Mouse (Mus musculus) adrenal gland (tissue): ENCODE data around the gene Chpf.

Experiments
- intact Hi-C: fragments of 180-260 bp; cut with DNase I; formaldehyde crosslinking; loops from one replicate; pipeline ENCODE4 v1.15.1; 2025

Chpf gene

GRCm38 (mm10) chr1:75501905-75502304 is 22.8 kb upstream of the Chpf start:
- intact Hi-C loops, result loop anchor here (5.0 kb wide), 1 partner anchor 55 kb away; no protein-coding TSS in a partner anchor

DNA sequence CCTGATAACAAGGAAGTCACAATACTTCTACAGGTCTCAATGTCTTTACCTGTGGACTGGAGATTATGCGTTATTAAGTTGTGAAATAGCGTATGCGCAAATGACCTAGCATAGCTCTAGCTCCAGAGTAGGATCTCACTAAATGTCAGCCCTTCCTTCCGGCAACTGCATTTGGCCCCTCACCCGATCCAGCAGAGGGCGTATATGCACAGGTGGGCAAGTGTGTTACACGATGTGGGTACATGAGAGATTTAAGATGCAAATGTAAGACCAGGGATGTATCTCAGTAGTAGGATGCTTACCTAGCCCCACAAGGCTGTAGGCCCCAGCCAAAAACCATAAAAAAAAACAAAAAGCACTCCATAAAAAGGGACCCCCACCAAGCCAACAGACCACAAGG is 20.3 kb upstream of the Chpf start:
- intact Hi-C loops, result no loop called here

DNA sequence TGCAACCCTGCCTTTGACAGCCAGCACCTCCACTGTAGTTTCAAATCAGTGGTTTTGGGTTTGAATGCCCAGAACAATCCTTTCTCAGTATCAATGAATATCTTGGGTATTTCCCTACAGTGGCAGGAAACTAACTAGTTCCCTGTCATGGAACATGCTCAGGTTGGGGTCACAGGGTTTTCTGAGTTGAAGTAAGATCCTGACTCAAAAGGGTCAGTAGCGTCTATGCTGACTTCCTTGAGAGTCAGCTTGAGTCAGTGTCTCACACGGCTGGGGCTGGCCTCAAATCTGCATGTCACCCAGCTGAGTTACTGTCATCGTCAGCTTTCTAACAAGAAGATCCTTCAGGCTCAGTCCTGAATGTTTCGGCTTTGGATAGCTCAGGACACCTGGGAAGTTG is 19.8 kb upstream of the Chpf start:
- intact Hi-C loops, result no loop called here

- intact Hi-C loops, result no loop called here
Measured at GRCm38 (mm10) chr1:75494878-75495548, 15.9 kb upstream of the Chpf start.

GRCm38 (mm10) chr1:75492579-75493170 is 13.6 kb upstream of the Chpf start:
- intact Hi-C loops, result no loop called here

DNA sequence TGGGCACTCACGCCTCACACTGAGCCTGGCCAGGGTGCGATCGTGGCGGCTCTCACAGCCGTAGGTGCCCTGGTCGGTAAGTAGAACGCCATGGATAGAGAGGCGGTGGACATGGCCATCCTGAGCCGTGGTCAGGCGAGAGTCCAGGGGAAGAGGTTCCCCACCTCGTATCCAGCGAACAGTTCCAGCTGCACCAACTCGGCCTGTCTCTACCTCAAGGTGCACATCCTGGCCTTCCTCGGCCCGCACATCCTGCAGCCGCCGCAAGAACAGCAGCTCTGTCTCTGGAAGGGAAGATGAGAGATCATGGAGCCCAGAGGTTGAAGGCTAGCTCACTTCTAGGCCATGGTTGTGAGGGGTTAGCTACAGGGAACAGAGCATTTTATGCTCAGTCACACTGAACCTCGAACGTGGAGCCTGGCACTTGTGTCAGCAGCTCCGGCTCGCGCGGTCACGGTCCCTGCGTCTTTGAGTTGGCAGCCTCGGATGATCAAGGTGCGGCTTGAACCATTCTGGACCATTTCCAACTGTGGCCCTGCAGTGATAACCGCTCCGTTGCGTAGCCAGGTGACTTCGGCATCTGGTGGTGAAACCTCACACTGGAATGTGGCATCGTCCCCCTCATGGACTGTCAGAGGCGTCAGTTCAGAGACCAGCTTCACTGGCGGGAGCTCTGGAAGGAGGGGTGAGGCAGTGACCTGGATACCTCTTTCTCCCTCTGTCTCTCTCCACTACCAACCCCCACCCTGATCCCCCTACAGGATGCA is 11.9 kb upstream of the Chpf start:
- intact Hi-C loops, result no loop called here

GRCm38 (mm10) chr1:75487405-75488161 is 8.5 kb upstream of the Chpf start:
- intact Hi-C loops, result no loop called here

- intact Hi-C loops, result no loop called here
Measured at GRCm38 (mm10) chr1:75487040-75487404, 7.9 kb upstream of the Chpf start.

GRCm38 (mm10) chr1:75486561-75486960 is 7.5 kb upstream of the Chpf start:
- intact Hi-C loops, result no loop called here

DNA sequence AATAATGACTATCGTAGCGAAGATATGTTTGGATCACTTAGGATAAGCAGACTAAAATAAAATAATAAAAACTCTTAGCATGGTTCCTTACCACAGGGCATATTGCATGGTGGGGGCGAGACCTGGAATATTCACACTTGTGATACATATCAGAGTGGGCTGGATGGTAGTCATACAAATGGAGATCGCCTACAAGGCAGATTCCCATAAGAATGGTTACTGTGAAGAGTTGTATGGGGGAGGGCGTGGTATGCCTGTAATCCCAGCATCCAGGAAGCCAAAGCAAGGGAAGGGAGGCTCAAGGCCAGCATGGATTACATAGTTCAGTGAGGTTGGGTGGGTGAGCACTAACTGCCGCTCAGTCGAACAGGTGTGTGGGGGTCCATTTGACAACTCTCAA is 1.6 kb upstream of the Chpf start:
- intact Hi-C loops, result no loop called here

DNA sequence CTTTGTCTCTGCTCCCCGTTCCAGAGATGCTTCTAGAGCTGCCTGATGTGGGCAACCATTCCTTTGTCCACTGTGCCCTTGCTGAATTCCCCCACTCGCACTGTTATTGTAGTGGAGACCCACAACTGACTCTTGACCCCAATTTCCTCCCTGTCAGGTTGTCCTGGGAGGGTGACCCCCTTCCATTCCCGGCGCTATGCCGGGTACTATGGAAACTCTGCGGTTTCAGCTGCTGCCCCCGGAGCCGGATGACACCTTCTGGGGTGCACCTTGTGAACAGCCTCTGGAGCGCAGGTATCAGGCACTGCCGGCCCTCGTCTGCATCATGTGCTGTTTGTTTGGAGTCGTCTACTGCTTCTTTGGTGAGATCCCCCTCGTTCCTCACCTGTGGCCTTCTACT is 929 bp upstream of the Chpf start:
- intact Hi-C loops, result no loop called here

DNA sequence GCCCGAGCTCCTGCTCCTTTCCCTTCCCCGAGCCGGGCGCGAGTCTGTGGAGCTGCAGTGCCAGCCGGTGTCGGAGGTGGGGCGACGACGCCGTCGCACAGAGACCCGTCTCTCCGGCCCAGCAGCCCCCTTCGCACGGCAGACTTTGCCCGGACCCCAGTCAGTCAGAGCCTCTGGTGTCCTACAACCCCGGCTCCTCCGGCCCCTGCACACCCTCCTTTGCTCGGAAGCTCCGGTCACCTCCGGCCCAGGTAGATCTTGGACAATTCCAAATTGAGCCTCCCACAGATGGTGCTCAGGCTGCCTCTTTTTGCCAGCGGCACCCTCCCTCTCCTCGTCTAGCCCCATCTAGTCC is 505 bp upstream of the Chpf start:
- intact Hi-C loops, result no loop called here

GRCm38 (mm10) chr1:75478497-75478896 is 610 bp downstream of the Chpf start:
- intact Hi-C loops, result no loop called here

GRCm38 (mm10) chr1:75477966-75478290 is 1.2 kb downstream of the Chpf start:
- intact Hi-C loops, result loop anchor here (1.0 kb wide), 2 partner anchors 81 to 119 kb away; no protein-coding TSS in a partner anchor

DNA sequence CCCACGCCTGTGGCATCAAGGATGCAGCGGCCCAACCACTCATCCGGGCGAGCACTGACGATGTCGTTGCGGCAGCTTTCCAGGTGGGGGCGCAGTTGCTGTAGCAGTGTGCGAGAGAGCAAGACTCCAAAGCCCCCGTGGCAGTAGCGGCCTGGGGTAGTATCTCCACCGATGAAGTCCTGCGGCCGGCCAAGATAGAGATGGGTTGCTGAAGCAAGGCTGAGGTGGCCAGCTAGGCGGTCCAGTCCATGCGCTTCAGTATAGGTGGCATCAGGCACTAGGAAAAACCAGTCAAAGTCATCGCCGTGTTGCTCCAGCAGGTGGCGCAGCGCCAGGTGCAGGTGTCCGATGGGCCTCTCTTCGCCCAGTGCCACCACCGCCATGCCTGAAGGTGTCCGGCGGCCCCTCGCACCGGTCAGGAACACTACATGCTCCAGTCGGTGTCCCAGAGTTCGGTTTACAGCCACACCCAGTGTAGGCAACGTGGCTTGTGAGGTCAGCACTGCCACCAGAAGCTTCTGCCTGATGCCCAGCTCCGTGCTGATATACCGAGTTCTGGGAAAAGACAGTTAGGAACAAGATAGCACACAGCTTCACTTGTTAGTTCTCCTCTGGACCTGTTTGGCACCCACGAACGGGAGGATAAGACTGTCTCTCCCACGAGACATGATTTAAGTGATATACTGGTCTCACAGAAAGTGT is 1.7 kb downstream of the Chpf start:
- intact Hi-C loops, result loop anchor here (1.0 kb wide), 2 partner anchors 82 to 120 kb away; no protein-coding TSS in a partner anchor

- intact Hi-C loops, result no loop called here
Measured at GRCm38 (mm10) chr1:75476441-75476840, 2.7 kb downstream of the Chpf start.

GRCm38 (mm10) chr1:75469287-75469825 is 9.8 kb downstream of the Chpf start:
- intact Hi-C loops, result loop anchor here (5.0 kb wide), 1 partner anchor 37 kb away; no protein-coding TSS in a partner anchor

DNA sequence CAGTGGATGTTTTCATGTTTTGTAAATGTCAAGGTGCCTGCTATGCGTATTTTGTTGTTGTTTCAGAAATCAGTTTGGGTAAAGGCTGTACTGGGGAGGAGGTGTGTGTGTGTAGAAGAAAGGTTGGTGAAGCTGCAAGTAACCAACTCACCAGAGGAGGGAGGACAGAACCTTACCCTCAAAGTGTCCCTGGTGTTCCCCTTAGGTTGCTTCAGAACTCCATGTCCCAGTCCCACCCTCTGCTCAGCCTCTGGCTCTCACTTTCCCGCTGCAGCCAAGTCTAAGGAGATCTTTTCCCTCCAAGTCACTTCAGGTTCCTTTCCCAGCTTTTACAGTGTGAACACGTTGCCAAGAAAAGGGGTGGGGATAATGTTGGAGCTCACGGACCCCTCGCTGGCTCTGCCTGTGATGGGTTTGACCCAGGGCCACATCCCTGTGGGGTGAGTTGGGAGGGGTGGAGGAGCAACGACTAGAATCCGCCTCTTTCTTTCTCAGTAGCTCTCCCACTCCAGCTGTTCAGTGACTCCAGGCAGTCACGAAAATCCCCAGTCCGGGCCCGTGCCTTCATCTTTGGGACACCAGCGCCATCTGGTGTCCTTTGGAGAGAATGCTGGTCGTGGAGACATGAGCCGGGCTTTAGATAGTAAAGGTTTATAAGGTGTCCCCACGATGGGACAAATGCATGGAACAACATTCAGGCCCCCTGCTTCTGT is 11.7 kb downstream of the Chpf start:
- intact Hi-C loops, result loop anchor here (1.0 to 5.0 kb wide), 3 partner anchors 21 to 124 kb away; no protein-coding TSS in a partner anchor

- intact Hi-C loops, result no loop called here
Measured at GRCm38 (mm10) chr1:75463652-75464204, 15.4 kb downstream of the Chpf start.

GRCm38 (mm10) chr1:75462636-75463035 is 16.5 kb downstream of the Chpf start:
- intact Hi-C loops, result no loop called here
